ENCODE assay signal across 8 mouse cellular contexts in the genomic region with DNA sequence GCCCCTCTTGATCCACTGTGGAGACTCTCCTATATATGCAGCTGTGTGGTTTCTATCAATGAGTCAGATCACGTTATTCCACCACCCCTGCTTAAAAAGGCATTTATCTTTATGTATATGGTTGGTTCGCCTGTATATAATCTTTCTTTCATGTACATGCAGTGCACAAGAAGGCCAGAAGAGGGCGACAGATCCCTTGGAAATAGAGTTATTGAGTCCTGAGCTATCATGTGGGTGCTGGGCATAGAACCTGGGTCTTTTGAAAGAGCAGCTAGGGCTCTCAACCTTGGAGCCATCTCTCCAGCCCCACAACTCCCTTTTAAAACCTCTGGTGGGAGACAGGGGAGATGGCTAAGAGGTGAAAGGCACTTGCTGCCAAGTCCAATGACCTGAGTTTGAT. TPM values are rescaled to one million over a fixed set of nuclear protein-coding genes. Genes with fewer than 3 reads are reported as not detected.
DNase-seq lines count a peak whose midpoint lies in the region; ATAC-seq and TF ChIP-seq lines count a peak whose summit lies in the region.

No protein-coding gene starts in this region.

- WGBS in intestine, postnatal 0 days = 20% methylated on average over 3 of the region's 3 CpGs
- WGBS in intestine, embryonic 16.5 days = 29% methylated on average over 3 of the region's 3 CpGs
- WGBS in hindbrain, embryonic 16.5 days = 34% methylated on average over 3 of the region's 3 CpGs

- no peaks in the 10 kb centered on the region for H3K9me3 ChIP-seq in intestine, postnatal 0 days (ENCODE audit: control insufficient read depth)
- H3K9me3 ChIP-seq in intestine, embryonic 16.5 days (ENCODE audit: control insufficient read depth, low read length) = no peaks in the 10 kb centered on the region; the same call in 1 of the 2 replicates
- 0 out of 2 replicates have a peak, but pooled peaks cover 2% of the 10 kb centered on the region for H3K9me3 ChIP-seq in hindbrain, embryonic 16.5 days (ENCODE audit: control insufficient read depth, low read length)

- H3K4me2 ChIP-seq in intestine, postnatal 0 days (replicated peaks; ENCODE audit: low read depth) = no peak overlapping the region
- H3K4me2 ChIP-seq in intestine, embryonic 16.5 days (ENCODE audit: low read depth, low read length) = no peak overlapping the region
- H3K4me2 ChIP-seq in hindbrain, embryonic 16.5 days (ENCODE audit: low read length) = no peak overlapping the region

- no peak for ATAC-seq in intestine, postnatal 0 days
- ATAC-seq in intestine, embryonic 16.5 days = no peak
- no peak for ATAC-seq in hindbrain, embryonic 16.5 days

- no peaks in the 10 kb centered on the region for H3K4me1 ChIP-seq in intestine, postnatal 0 days (replicated peaks; ENCODE audit: control insufficient read depth, insufficient read depth, low read length)
- no peaks in the 10 kb centered on the region for H3K4me1 ChIP-seq in intestine, embryonic 16.5 days (ENCODE audit: control insufficient read depth, insufficient read depth, low read length)
- H3K4me1 ChIP-seq in hindbrain, embryonic 16.5 days (ENCODE audit: control insufficient read depth, insufficient read depth, low read depth, low read length) = no peaks in the 10 kb centered on the region

- H3K27me3 ChIP-seq in intestine, postnatal 0 days (replicated peaks; ENCODE audit: control insufficient read depth, insufficient read depth, low read length) = no peaks in the 10 kb centered on the region
- H3K27me3 ChIP-seq in intestine, embryonic 16.5 days (replicated peaks; ENCODE audit: control insufficient read depth, insufficient read depth, low read length) = no peaks in the 10 kb centered on the region
- H3K27me3 ChIP-seq in hindbrain, embryonic 16.5 days (replicated peaks; ENCODE audit: control insufficient read depth, insufficient read depth, low read length) = no peaks in the 10 kb centered on the region

- TF ChIP-seq CTCF in intestine, postnatal 0 days (IDR thresholded peaks at IDR 0.05; ENCODE audit: low read depth) = peak; percentile 68

- no peak overlapping the region for H3K27ac ChIP-seq in intestine, postnatal 0 days (ENCODE audit: low read depth, low read length)
- no peak overlapping the region for H3K27ac ChIP-seq in intestine, embryonic 16.5 days (ENCODE audit: low read length)
- no peak overlapping the region for H3K27ac ChIP-seq in hindbrain, embryonic 16.5 days (ENCODE audit: low read depth, low read length)

- no peak overlapping the region for H3K4me3 ChIP-seq in intestine, postnatal 0 days (ENCODE audit: low read depth, low read length)
- no peak overlapping the region for H3K4me3 ChIP-seq in intestine, embryonic 16.5 days (ENCODE audit: low read length)
- H3K4me3 ChIP-seq in hindbrain, embryonic 16.5 days (ENCODE audit: low read length) = no peak overlapping the region

- no peak overlapping the region for H3K9ac ChIP-seq in intestine, postnatal 0 days (ENCODE audit: low read depth, low read length)
- no peak overlapping the region for H3K9ac ChIP-seq in intestine, embryonic 16.5 days (ENCODE audit: low read depth, low read length)
- no peak overlapping the region for H3K9ac ChIP-seq in hindbrain, embryonic 16.5 days (ENCODE audit: low read depth, low read length)

- no peaks in the 10 kb centered on the region for H3K36me3 ChIP-seq in intestine, postnatal 0 days (ENCODE audit: control insufficient read depth, insufficient read depth)
- no peaks in the 10 kb centered on the region for H3K36me3 ChIP-seq in intestine, embryonic 16.5 days (ENCODE audit: control insufficient read depth, insufficient read depth, low read length)
- no peaks in the 10 kb centered on the region for H3K36me3 ChIP-seq in hindbrain, embryonic 16.5 days (ENCODE audit: control insufficient read depth, insufficient read depth, low read length)

- peak; percentile 27 to 28 for DNase-seq in CD8-positive naive resting alpha-beta T cell, adult 2 months (ENCODE audit: low read depth in 2 of 2, low spot score in 2 of 2)
- peak; percentile 73 for DNase-seq in ZHBTc4 (ENCODE audit: low read depth, low spot score)
- peak; percentile 26 for DNase-seq in lung, postnatal 10 days
- DNase-seq in ovary, postnatal 10 days (ENCODE audit: low spot score) = no peak
- DNase-seq in frontal cortex, postnatal 25 days (ENCODE audit: low spot score in 2 of 2) = no peak

RNA-seq across cellular contexts. Expression of a gene that starts 32.9 kb away (rescaled TPM):
- 256 and 259 TPM in 2 replicates for polyA plus RNA-seq in intestine, postnatal 0 days (2015; fragmentation: Nextera tagmentation; extraction: Ambion mirVana)
- 259 and 264 TPM in 2 replicates for polyA plus RNA-seq in intestine, embryonic 16.5 days (2015; fragmentation: Nextera tagmentation; extraction: Ambion mirVana)
- 802 and 900 TPM in 2 replicates for polyA plus RNA-seq in hindbrain, embryonic 16.5 days (2015; fragmentation: Nextera tagmentation; extraction: Ambion mirVana)

Comparison
In these comparisons a context has a peak if more than half of its experiments do, and no peak if none do; other contexts are left out.
1. DNase-seq: peak in CD8-positive naive resting alpha-beta T cell, adult 2 months (2 of 2), ZHBTc4 (single experiment) and lung, postnatal 10 days (single experiment); none in ovary, postnatal 10 days (single experiment) and frontal cortex, postnatal 25 days (0 of 2).